Mouse (Mus musculus) hindbrain, postnatal 0 days (tissue): ENCODE results near the gene Adamtsl1. TPM values are rescaled to one million over a fixed set of nuclear protein-coding genes. Genes with fewer than 3 reads are reported as not detected.
A peak's percentile ranks its signal among the peaks of the same experiment; 100 is the strongest.

Experiments used
- ATAC-seq: fragments of 200-750 bp; cut with Nextera tagmentation; 2 replicates; pipeline ENCODE4 v1.8.0; 2017; ENCODE audit warnings: mild to moderate bottlenecking, moderate TSS enrichment, moderate library complexity
- DNase-seq: peaks from one replicate; pipeline ENCODE4 v3.0.0-alpha.2; 2015; ENCODE audit warnings: low spot score
- H3K27ac ChIP-seq: fragments of 300-500 bp; sonication (generic); 2 replicates; pipeline ENCODE4 v1.5.1; 2014; ENCODE audit warnings: mild to moderate bottlenecking
- H3K27me3 ChIP-seq: fragments of 300-500 bp; sonication (generic); 2 replicates; pipeline ENCODE4 v1.6.1; 2014; ENCODE audit warnings: low read length, mixed read lengths; ENCODE audit not compliant: insufficient read depth
- H3K36me3 ChIP-seq: fragments of 300-500 bp; sonication (generic); 2 replicates; pipeline ENCODE4 v1.6.1; 2014; ENCODE audit warnings: low read length, mixed read lengths; ENCODE audit not compliant: insufficient read depth
- H3K4me1 ChIP-seq: fragments of 300-500 bp; sonication (generic); 2 replicates; pipeline ENCODE4 v1.6.1; 2014; ENCODE audit warnings: antibody characterized with exemption, low read length, mixed read lengths; ENCODE audit not compliant: insufficient read depth
- H3K4me2 ChIP-seq: fragments of 300-500 bp; sonication (generic); 2 replicates; pipeline ENCODE4 v1.6.1; 2014; ENCODE audit warnings: low read depth, mild to moderate bottlenecking, low read length, moderate library complexity, mixed read lengths
- H3K4me3 ChIP-seq: fragments of 300-500 bp; sonication (generic); 2 replicates; pipeline ENCODE4 v1.5.1; 2014; ENCODE audit warnings: low read length
- H3K9ac ChIP-seq: fragments of 300-500 bp; sonication (generic); replicated peaks from 2 replicates; pipeline ENCODE4 v1.6.1; 2014; ENCODE audit warnings: mild to moderate bottlenecking, low read length, moderate library complexity, mixed read lengths
- H3K9me3 ChIP-seq: fragments of 300-500 bp; sonication (generic); 2 replicates; pipeline ENCODE4 v1.6.1; 2016; ENCODE audit warnings: low read length, mixed read lengths
- CTCF ChIP-seq: IDR thresholded peaks from 2 replicates; pipeline ENCODE4 v1.5.1; 2016; ENCODE audit warnings: antibody characterized with exemption, control low read depth, low read depth
- WGBS: fragments of 180-500 bp; shearing (Covaris S2); extraction: QIAGEN DNeasy Blood & Tissue Kit; methylation state at CpG from one replicate; pipeline ENCODE4 v1.1.7; 2014; 5-methylcytosine and 5-hydroxymethylcytosine counted together
- polyA plus RNA-seq: library from polyadenylated mRNA; unstranded; fragments of >200 nt; fragmentation: Nextera tagmentation; extraction: Ambion mirVana; gene quantifications from 2 replicates; pipeline ENCODE4 v1.2.1, GENCODE M21; 2015
- total RNA-seq: library from RNA; depleted of rRNA; stranded (reverse); fragments of >200 nt; gene quantifications from 2 replicates; pipeline ENCODE4 v1.2.3, GENCODE M21; 2014

Adamtsl1 gene
- total and polyA plus RNA-seq, 2 experiments from 2014 or later = 8.0 to 13.4 TPM

- Histone ChIP-seq H3K36me3 (no peaks in the 10 kb centered on the region), H3K4me3 (peak overlapping the region; percentile 64), H3K4me2 (peak overlapping the region; percentile 99), H3K4me1 (peaks cover 7% of the 10 kb centered on the region; the same call in 1 of the 2 replicates), H3K27ac (no peak overlapping the region), H3K9ac (peak overlapping the region; percentile 68), H3K9me3 (no peaks in the 10 kb centered on the region), H3K27me3 (no peaks in the 10 kb centered on the region)
- DNase-seq = peak; percentile 61
- peak; percentile 63 for TF ChIP-seq CTCF
- 1% methylated on average over 33 of the region's 33 CpGs for WGBS
- ATAC-seq = peak; percentile 91
Observed at GRCm38 (mm10) chr4:85514205-85514681, 271 bp downstream of the Adamtsl1 start.

DNA sequence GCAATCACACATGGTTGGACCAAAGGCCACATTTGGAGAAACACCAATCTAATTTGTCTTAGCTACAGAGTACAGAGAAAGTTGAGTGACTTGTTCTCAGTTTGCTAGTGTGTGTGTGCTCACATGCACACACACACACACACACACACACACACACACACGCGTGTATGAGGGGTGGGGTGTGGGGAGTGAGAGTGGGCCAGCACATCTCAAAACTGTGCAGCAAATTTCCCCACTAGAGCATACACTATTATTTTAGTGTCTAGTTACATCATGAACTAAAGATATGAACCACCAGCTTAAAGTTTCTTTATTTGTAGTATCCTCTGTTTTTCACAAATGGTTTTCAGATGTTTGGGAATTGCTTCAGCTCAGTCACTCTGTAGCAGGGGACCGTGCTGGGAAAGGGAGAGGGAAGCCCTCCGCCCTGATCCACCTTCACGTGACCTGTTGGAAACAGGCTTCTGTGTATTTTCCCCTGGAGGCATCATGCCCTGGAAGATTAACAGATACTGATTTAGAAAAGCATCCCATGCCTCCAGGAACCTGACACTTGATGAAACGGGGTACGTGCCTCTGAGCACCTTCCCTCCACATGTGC, 13.1 kb downstream of the Adamtsl1 start:
- H3K9me3 ChIP-seq = no peaks in the 10 kb centered on the region
- no peak for TF ChIP-seq CTCF
- no peak overlapping the region for H3K27ac ChIP-seq
- no peak overlapping the region for H3K9ac ChIP-seq
- no peak overlapping the region for H3K4me3 ChIP-seq
- ATAC-seq (no peak), DNase-seq (no peak)
- 83% methylated on average over 7 of the region's 7 CpGs for WGBS
- no peaks in the 10 kb centered on the region for H3K27me3 ChIP-seq
- H3K36me3 ChIP-seq = no peaks in the 10 kb centered on the region
- no peak overlapping the region for H3K4me2 ChIP-seq
- H3K4me1 ChIP-seq = no peaks in the 10 kb centered on the region

DNA sequence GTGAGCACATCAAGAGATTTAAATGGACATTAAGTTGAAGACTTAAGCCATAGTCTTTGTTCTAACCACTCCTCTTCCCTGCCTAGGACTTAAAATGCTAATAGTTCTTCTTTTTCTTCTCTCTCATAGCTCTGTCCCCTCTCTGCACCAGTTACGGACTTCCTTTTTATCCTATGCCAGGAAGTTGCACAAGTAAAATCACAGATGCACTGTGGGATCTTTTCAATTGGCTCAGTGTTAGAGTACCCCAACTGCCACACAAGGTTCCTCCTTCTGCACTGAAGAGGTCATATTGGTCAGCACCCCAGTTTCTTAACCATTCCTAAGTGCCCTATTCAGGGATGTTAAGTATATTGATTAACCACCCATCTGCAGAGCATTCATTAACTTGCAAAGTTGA, 15.9 kb downstream of the Adamtsl1 start:
- WGBS = 78% methylated on average over 1 of the region's 1 CpGs
- Histone ChIP-seq H3K4me3 (no peak overlapping the region), H3K27ac (no peak overlapping the region), H3K9me3 (no peaks in the 10 kb centered on the region), H3K27me3 (no peaks in the 10 kb centered on the region), H3K9ac (no peak overlapping the region), H3K4me1 (no peaks in the 10 kb centered on the region), H3K36me3 (no peaks in the 10 kb centered on the region), H3K4me2 (no peak overlapping the region)
- no peak for ATAC-seq
- TF ChIP-seq CTCF = no peak
- no peak for DNase-seq

GRCm38 (mm10) chr4:85539677-85540076, 25.7 kb downstream of the Adamtsl1 start:
- WGBS = 83% methylated on average over 5 of the region's 5 CpGs
- no peaks in the 10 kb centered on the region for H3K4me1 ChIP-seq
- H3K9me3 ChIP-seq = no peaks in the 10 kb centered on the region
- no peaks in the 10 kb centered on the region for H3K36me3 ChIP-seq
- H3K4me2 ChIP-seq = no peak overlapping the region
- no peaks in the 10 kb centered on the region for H3K27me3 ChIP-seq
- no peak for DNase-seq
- TF ChIP-seq CTCF = no peak
- H3K27ac ChIP-seq = no peak overlapping the region
- no peak overlapping the region for H3K9ac ChIP-seq
- no peak for ATAC-seq
- no peak overlapping the region for H3K4me3 ChIP-seq

DNA sequence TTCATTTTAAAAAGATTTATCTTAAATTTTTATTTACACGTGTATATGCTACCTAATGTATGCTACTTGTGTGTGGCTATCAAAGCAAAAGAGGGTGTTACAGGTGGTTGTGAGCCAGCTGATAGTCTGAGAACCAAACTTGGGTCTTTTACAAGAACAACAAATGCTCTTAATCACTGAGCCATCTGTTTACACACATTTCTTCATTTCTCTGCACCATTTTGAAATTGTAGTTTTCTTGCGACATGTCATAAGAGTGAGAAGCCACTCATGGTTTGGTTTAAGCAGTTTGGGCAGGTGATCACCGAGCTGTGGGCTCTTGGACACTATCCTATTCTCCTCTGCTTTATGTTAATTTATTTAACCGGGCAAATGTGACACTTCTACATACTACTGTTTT, 29.2 kb downstream of the Adamtsl1 start:
- 86% methylated on average over 4 of the region's 4 CpGs for WGBS
- ATAC-seq = no peak

DNA sequence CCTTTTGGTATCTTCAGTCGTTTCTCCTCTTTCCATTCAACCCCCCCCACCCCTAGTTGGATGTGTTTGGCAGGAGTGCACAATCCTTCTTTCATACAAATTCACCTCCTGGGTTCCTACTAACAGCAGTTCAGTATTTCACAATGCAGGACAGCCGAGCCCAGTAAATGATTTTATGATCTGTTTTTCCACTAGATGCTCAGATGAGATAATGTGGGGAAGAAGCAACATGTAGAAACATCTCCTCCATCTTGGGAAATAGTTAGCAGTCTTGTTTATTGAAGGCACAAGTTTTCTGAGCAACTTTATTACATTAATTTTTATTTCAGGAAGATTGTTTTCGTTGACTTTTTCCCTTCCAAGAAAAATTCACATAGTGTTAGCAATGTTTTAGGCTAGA, 40.7 kb downstream of the Adamtsl1 start:
- no peak overlapping the region for H3K4me2 ChIP-seq
- DNase-seq (no peak), ATAC-seq (no peak)
- H3K9ac ChIP-seq = no peak overlapping the region
- WGBS = 55% methylated on average over 3 of the region's 3 CpGs
- H3K27me3 ChIP-seq = no peaks in the 10 kb centered on the region
- H3K27ac ChIP-seq = no peak overlapping the region
- H3K4me1 ChIP-seq = no peaks in the 10 kb centered on the region
- no peak overlapping the region for H3K4me3 ChIP-seq
- no peaks in the 10 kb centered on the region for H3K36me3 ChIP-seq
- TF ChIP-seq CTCF = no peak
- no peaks in the 10 kb centered on the region for H3K9me3 ChIP-seq

More for the DNA sequence above, 29.2 kb downstream of the Adamtsl1 start:
- Histone ChIP-seq H3K4me1 (no peaks in the 10 kb centered on the region), H3K4me2 (no peak overlapping the region), H3K36me3 (no peaks in the 10 kb centered on the region), H3K9me3 (no peaks in the 10 kb centered on the region), H3K27me3 (no peaks in the 10 kb centered on the region), H3K9ac (no peak overlapping the region), H3K4me3 (no peak overlapping the region), H3K27ac (no peak overlapping the region)
- DNase-seq = no peak
- no peak for TF ChIP-seq CTCF

DNA sequence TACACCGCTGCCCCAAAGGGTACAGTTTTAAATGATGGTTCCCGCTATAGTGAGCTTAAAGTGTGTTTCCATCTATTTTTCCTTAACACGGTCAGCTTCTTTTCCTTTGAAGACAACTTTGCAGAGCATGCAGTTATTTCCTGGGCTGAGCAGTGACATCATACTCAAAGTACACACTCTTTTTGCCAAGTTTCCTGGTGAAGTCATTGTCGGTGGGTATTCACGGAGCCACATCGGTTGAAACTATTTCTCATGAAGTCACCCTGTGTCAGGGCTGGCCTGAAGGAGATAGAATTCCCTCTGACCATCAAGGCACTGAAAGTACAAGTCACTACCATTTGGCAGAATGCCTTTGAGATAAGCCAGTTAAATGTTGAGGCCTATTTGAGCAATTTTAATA, 45.8 kb downstream of the Adamtsl1 start:
- ATAC-seq = no peak
- no peak for TF ChIP-seq CTCF
- no peaks in the 10 kb centered on the region for H3K27me3 ChIP-seq
- no peak overlapping the region for H3K27ac ChIP-seq
- no peaks in the 10 kb centered on the region for H3K4me1 ChIP-seq
- DNase-seq = no peak
- no peaks in the 10 kb centered on the region for H3K9me3 ChIP-seq
- no peak overlapping the region for H3K9ac ChIP-seq
- H3K4me3 ChIP-seq = no peak overlapping the region
- H3K36me3 ChIP-seq = no peaks in the 10 kb centered on the region
- H3K4me2 ChIP-seq = no peak overlapping the region
- 84% methylated on average over 6 of the region's 6 CpGs for WGBS
